Comparison of ENCODE assay signal across 19 mouse cellular contexts in the genomic region with DNA sequence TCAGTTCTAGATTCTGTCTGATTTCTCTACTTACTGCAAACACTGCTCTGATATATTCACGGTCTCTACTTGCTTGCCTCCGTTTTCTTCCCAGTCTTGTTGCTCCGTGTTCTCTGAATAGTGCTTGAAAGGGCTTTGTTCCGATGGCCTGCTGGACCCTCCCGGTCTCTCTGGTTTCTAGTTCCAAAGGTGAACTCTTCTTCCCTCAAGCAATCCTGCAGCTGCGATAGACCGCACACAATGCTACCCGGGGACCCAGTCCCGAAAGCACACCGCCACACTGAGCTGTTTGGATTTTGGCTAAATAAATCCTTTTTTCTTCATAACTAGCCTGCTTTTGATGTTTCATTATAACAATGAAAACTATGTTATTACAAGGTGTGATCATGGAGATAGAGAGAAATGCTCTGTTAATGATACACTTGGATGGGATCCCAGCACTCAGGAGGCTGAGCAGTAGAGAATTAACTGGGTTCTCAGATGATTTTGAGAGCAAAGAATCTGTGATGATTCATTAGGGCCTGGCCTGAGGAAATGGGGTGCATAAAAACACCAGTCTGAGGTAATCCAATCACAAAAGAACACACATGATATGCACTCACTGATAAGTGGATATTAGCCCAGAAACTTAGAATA. TPM values are rescaled to one million over a fixed set of nuclear protein-coding genes. Genes with fewer than 3 reads are reported as not detected.
DNase-seq lines count a peak whose midpoint lies in the region.
"Had no signal": no experiment of that assay in that cellular context is flagged by ENCODE, and none has a peak within 500 bp of the region (broad histone marks: within the 10 kb centered on the region; RNA-seq: fewer than 3 reads in every experiment).

No protein-coding gene starts in this region.

- 0 out of 2 replicates have a peak, but pooled peaks cover 3% of the 10 kb centered on the region for H3K4me1 ChIP-seq in heart, embryonic 10.5 days
- H3K4me1 ChIP-seq: embryonic facial prominence, embryonic 12.5 days; forebrain, embryonic 13.5 days had no signal

- H3K4me3 ChIP-seq in heart, embryonic 10.5 days: no peak overlapping the region
- H3K4me3 ChIP-seq: embryonic facial prominence, embryonic 10.5 days; embryonic facial prominence, embryonic 12.5 days; forebrain, embryonic 13.5 days; forebrain, embryonic 15.5 days had no signal

- peak; percentile 20 for DNase-seq in heart, embryonic 10.5 days (ENCODE audit: low spot score)
- no peak for DNase-seq in heart, postnatal 36 days
- DNase-seq in kidney, adult 9 months: peak; percentile 64
- DNase-seq in kidney, postnatal 4 days: no peak
- DNase-seq in yolk sac, embryonic 10.5 days (ENCODE audit: low spot score): peak; percentile 36
- no peak for DNase-seq in frontal cortex, postnatal 25 days (ENCODE audit: low spot score in 2 of 2)
- DNase-seq: adrenal gland, adult 8-10 months; adrenal gland, postnatal 14 days; adrenal gland, postnatal 36 days; cerebellum, adult 11-12 months; cerebellum, adult 2 months; cerebellum, adult 9-10 months; cerebellum, postnatal 10 days; cerebellum, postnatal 25 days had no signal

- H3K9me3 ChIP-seq in heart, embryonic 10.5 days: no peaks in the 10 kb centered on the region
- H3K9me3 ChIP-seq: embryonic facial prominence, embryonic 10.5 days; embryonic facial prominence, embryonic 12.5 days; forebrain, embryonic 13.5 days; forebrain, embryonic 15.5 days had no signal

- 92% methylated on average over 10 of the region's 10 CpGs for WGBS in heart, embryonic 10.5 days

- H3K27me3 ChIP-seq in heart, embryonic 10.5 days (ENCODE audit: insufficient read depth, poor library complexity, severe bottlenecking): peaks cover 3% of the 10 kb centered on the region; the same call in 1 of the 2 replicates
- H3K27me3 ChIP-seq: embryonic facial prominence, embryonic 12.5 days; forebrain, embryonic 13.5 days; forebrain, embryonic 15.5 days; Patski had no signal

- intact Hi-C loops in heart, postnatal 36 days (cut with DNase I): no loop called here

- H3K27ac ChIP-seq in heart, embryonic 10.5 days: no peak overlapping the region
- H3K27ac ChIP-seq: embryonic facial prominence, embryonic 10.5 days; embryonic facial prominence, embryonic 12.5 days; forebrain, embryonic 13.5 days; forebrain, embryonic 15.5 days had no signal

- H3K36me3 ChIP-seq in heart, embryonic 10.5 days: no peaks in the 10 kb centered on the region
- H3K36me3 ChIP-seq: embryonic facial prominence, embryonic 10.5 days; embryonic facial prominence, embryonic 12.5 days; forebrain, embryonic 15.5 days had no signal

RNA-seq across cellular contexts. Expression of gene Cycs, which starts 42.0 kb away (rescaled TPM):
- 149 and 180 TPM in 2 replicates for polyA plus RNA-seq in heart, embryonic 10.5 days (2016; fragmentation: Nextera tagmentation; extraction: Ambion mirVana)
- total RNA-seq in heart, postnatal 36 days (2021): 100 to 1,000 TPM; 168 to 176 TPM

Comparison
In these comparisons a context has a peak if more than half of its experiments do, and no peak if none do; other contexts are left out.
1. DNase-seq: peak in heart, embryonic 10.5 days (single experiment), kidney, adult 9 months (single experiment) and yolk sac, embryonic 10.5 days (single experiment); none in heart, postnatal 36 days (0 of 2), kidney, postnatal 4 days (0 of 2) and frontal cortex, postnatal 25 days (0 of 2).